Mouse (Mus musculus): ENCODE results near the gene Cdc42ep4. TPM values are rescaled to one million over a fixed set of nuclear protein-coding genes. Genes with fewer than 3 reads are reported as not detected.

The Cdc42ep4 gene
- polyA plus RNA-seq, 1 experiment from 2014 or later: 37.0 TPM

DNA sequence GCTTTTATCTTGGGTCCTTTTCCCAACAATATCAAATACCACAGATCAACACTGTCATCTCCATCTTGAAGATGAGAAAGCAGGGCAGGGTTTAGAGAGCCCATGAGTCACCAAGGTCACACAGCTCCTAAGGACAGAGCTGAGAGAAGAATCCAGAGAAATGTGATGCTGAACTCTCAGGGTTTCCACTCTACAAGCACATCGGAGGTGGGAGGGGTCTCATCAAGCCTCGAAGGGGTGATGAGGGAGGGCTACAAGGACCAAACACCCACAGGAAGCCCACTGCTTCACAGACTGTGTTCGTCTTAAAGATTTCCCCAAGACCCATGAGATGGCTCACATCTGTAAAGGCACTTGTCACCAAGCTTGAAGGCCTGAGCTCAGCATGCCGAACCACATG, 5.7 kb downstream of the Cdc42ep4 start:
- H3K36me3 ChIP-seq (ENCODE audit: control insufficient read depth, insufficient read depth, low read length): no peaks in the 10 kb centered on the region
- 84% methylated on average over 4 of the region's 4 CpGs for WGBS
- peaks cover 24% of the 10 kb centered on the region for H3K4me1 ChIP-seq (ENCODE audit: control insufficient read depth, insufficient read depth, low read length)

DNA sequence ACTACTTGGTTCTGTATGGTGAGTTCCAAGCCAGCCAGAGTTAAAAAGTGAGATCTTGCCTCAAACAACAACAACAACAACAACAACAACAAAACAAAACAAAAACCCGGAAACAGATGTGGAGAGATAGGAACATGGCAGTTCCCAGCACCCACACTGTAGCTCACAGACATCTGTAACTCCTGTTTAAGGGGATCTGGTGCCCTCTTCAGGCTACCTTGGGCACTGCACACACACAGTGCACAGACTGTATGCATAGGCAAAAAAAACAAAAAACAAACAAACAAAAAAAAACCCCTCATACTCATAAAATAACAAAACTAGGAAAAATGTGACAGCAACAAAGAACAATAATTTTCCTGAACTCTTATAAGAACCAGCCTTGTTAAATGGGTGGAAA, 8.7 kb downstream of the Cdc42ep4 start:
- Histone ChIP-seq H3K4me2 (ENCODE audit: low read depth, low read length) (no peak overlapping the region), H3K9me3 (ENCODE audit: control insufficient read depth, low read length) (no peaks in the 10 kb centered on the region), H3K9ac (replicated peaks; ENCODE audit: low read depth, low read length) (no peak overlapping the region), H3K27me3 (ENCODE audit: control insufficient read depth, insufficient read depth, low read length) (no peaks in the 10 kb centered on the region), H3K4me3 (ENCODE audit: low read depth, low read length) (no peak overlapping the region), H3K27ac (ENCODE audit: low read depth, low read length) (no peak overlapping the region), H3K36me3 (ENCODE audit: control insufficient read depth, insufficient read depth, low read length) (no peaks in the 10 kb centered on the region), H3K4me1 (ENCODE audit: control insufficient read depth, insufficient read depth, low read length) (peaks cover 9% of the 10 kb centered on the region)
- WGBS: 93% methylated on average over 1 of the region's 1 CpGs
- no peak for ATAC-seq (ENCODE audit: low read depth)

More for the DNA sequence above, 5.7 kb downstream of the Cdc42ep4 start:
- H3K4me2 ChIP-seq (ENCODE audit: low read depth, low read length): no peak overlapping the region
- H3K27ac ChIP-seq (ENCODE audit: low read depth, low read length): no peak overlapping the region
- H3K9ac ChIP-seq (replicated peaks; ENCODE audit: low read depth, low read length): no peak overlapping the region
- no peaks in the 10 kb centered on the region for H3K27me3 ChIP-seq (ENCODE audit: control insufficient read depth, insufficient read depth, low read length)
- H3K4me3 ChIP-seq (ENCODE audit: low read depth, low read length): no peak overlapping the region
- H3K9me3 ChIP-seq (ENCODE audit: control insufficient read depth, low read length): no peaks in the 10 kb centered on the region
- ATAC-seq (ENCODE audit: low read depth): no peak

DNA sequence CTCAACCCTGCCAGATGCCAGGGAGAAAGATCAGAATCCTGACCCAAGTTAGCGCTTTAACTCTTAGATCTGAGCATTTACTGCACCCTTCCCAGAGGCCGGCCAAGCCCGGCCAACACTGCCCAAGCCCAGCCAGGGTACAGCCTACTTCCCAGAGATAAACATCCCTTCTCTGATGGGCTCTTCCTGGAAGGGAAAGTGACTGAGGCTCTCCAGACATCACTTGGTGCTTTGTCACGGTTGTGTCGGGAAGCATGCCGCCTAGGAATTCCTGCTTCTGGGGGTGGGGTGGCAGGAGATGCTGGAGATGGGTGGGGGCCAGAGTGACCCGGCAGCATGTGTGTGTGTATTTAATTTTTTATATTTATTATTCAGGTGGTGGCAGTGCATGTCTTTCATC, 11.6 kb downstream of the Cdc42ep4 start:
- Histone ChIP-seq H3K4me3 (ENCODE audit: low read depth, low read length) (no peak overlapping the region), H3K27me3 (ENCODE audit: control insufficient read depth, insufficient read depth, low read length) (no peaks in the 10 kb centered on the region), H3K36me3 (ENCODE audit: control insufficient read depth, insufficient read depth, low read length) (no peaks in the 10 kb centered on the region), H3K4me2 (ENCODE audit: low read depth, low read length) (no peak overlapping the region), H3K9me3 (ENCODE audit: control insufficient read depth, low read length) (no peaks in the 10 kb centered on the region), H3K27ac (ENCODE audit: low read depth, low read length) (no peak overlapping the region), H3K9ac (replicated peaks; ENCODE audit: low read depth, low read length) (no peak overlapping the region), H3K4me1 (ENCODE audit: control insufficient read depth, insufficient read depth, low read length) (0 out of 2 replicates have a peak, but pooled peaks cover 6% of the 10 kb centered on the region)
- WGBS: 82% methylated on average over 7 of the region's 7 CpGs
- no peak for ATAC-seq (ENCODE audit: low read depth)

DNA sequence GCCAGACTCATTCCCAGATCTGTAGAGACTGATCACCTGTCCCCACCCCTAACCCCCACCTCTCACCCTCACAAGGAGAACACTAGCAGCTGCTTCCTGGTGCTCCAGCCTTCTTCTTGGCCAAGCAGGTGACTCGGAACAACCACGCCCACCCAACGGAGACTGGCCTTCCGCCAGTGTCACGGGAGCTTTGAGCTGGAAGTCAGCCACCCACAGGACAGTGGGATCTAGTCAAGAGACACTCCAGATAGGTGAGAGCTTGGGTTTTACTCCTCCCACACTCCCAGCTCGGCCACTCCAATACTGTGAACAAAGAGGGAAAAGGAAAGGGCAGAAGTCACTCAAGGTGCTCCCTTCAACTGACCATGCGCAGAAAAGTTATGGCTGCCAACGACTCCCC, 12.5 kb downstream of the Cdc42ep4 start:
- Histone ChIP-seq H3K36me3 (ENCODE audit: control insufficient read depth, insufficient read depth, low read length) (no peaks in the 10 kb centered on the region), H3K9ac (replicated peaks; ENCODE audit: low read depth, low read length) (no peak overlapping the region), H3K27me3 (ENCODE audit: control insufficient read depth, insufficient read depth, low read length) (no peaks in the 10 kb centered on the region), H3K4me1 (ENCODE audit: control insufficient read depth, insufficient read depth, low read length) (0 out of 2 replicates have a peak, but pooled peaks cover 8% of the 10 kb centered on the region), H3K27ac (ENCODE audit: low read depth, low read length) (no peak overlapping the region), H3K4me2 (ENCODE audit: low read depth, low read length) (no peak overlapping the region), H3K4me3 (ENCODE audit: low read depth, low read length) (no peak overlapping the region), H3K9me3 (ENCODE audit: control insufficient read depth, low read length) (no peaks in the 10 kb centered on the region)
- no peak for ATAC-seq (ENCODE audit: low read depth)
- 81% methylated on average over 8 of the region's 8 CpGs for WGBS

DNA sequence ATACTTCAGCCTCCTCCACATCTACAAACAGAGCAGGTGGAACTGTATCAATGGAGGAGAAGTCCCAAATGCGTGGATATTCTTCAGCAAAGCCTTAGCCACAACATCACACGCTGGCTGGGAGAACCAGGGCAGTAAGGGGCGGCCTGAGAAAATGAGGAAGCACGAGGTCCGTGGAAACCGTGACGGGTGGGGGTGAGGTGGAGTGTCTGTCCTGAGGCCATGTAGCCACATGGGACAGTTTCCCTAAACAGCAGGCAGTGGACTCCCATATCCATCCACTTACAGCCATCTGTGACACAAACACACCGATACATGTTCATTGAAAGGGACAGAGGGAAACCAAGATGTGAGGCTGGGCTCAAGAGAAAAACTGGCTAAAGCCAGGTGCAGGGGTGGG, 13.8 kb downstream of the Cdc42ep4 start:
- H3K36me3 ChIP-seq (ENCODE audit: control insufficient read depth, insufficient read depth, low read length): no peaks in the 10 kb centered on the region
- 58% methylated on average over 8 of the region's 8 CpGs for WGBS
- no peaks in the 10 kb centered on the region for H3K27me3 ChIP-seq (ENCODE audit: control insufficient read depth, insufficient read depth, low read length)
- no peak overlapping the region for H3K9ac ChIP-seq (replicated peaks; ENCODE audit: low read depth, low read length)
- no peak overlapping the region for H3K4me2 ChIP-seq (ENCODE audit: low read depth, low read length)
- H3K27ac ChIP-seq (ENCODE audit: low read depth, low read length): no peak overlapping the region
- ATAC-seq (ENCODE audit: low read depth): no peak
- no peaks in the 10 kb centered on the region for H3K9me3 ChIP-seq (ENCODE audit: control insufficient read depth, low read length)
- 0 out of 2 replicates have a peak, but pooled peaks cover 8% of the 10 kb centered on the region for H3K4me1 ChIP-seq (ENCODE audit: control insufficient read depth, insufficient read depth, low read length)
- H3K4me3 ChIP-seq (ENCODE audit: low read depth, low read length): no peak overlapping the region

DNA sequence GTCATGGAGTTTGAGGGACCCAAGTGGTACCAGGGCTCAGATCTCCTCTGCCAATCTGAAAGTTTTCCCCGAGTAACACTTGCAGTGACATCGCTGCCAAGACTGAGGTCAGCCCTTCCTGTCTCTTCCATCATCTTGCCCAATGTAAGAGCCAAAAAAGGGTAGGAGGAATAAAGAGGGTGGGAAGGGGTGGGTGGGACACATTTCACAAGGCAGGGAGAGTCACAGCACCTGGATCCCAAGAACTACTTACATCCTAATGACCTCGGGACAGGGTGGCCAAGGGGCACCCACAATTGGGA, 14.2 kb downstream of the Cdc42ep4 start:
- Histone ChIP-seq H3K4me3 (ENCODE audit: low read depth, low read length) (no peak overlapping the region), H3K4me2 (ENCODE audit: low read depth, low read length) (no peak overlapping the region), H3K9me3 (ENCODE audit: control insufficient read depth, low read length) (no peaks in the 10 kb centered on the region), H3K27ac (ENCODE audit: low read depth, low read length) (no peak overlapping the region), H3K27me3 (ENCODE audit: control insufficient read depth, insufficient read depth, low read length) (no peaks in the 10 kb centered on the region), H3K9ac (replicated peaks; ENCODE audit: low read depth, low read length) (no peak overlapping the region), H3K36me3 (ENCODE audit: control insufficient read depth, insufficient read depth, low read length) (no peaks in the 10 kb centered on the region), H3K4me1 (ENCODE audit: control insufficient read depth, insufficient read depth, low read length) (0 out of 2 replicates have a peak, but pooled peaks cover 8% of the 10 kb centered on the region)
- whole genome bisulfite sequencing: 91% methylated on average over 3 of the region's 3 CpGs
- no peak for ATAC-seq (ENCODE audit: low read depth)

DNA sequence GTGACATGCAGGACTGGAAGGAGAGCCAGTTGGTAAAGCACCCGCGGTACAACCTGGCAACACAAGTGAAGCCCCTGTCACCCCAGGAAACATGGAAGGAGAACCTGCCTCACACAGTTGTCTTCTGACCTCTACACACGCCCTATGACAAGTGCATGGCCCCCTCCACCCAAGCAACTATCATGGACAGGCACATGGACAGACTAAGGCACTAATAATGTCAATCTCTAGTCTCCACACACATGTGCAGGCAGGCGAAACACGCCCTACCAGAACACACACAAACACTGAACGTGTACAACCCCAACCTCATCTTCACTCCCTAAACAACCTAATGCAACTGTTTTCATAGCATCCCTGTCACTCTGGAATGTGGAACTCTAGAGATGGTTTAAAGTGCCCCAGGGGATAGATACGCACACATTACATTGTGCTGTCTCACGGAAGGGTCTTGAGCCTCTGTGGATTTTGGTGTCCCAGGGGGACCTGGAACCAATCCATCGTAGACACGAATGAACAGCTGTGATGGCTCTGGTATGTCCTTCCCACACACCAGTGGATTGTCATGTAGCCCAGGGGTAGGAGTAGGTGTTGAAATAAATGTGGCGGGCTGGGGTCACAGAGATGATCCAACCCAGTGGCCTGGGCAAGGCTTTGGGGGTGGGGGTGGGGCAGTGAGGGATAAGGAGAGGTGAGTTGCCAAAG, 14.7 kb downstream of the Cdc42ep4 start:
- WGBS: 71% methylated on average over 11 of the region's 11 CpGs
- 0 out of 2 replicates have a peak, but pooled peaks cover 8% of the 10 kb centered on the region for H3K4me1 ChIP-seq (ENCODE audit: control insufficient read depth, insufficient read depth, low read length)
- H3K36me3 ChIP-seq (ENCODE audit: control insufficient read depth, insufficient read depth, low read length): no peaks in the 10 kb centered on the region
- no peak for ATAC-seq (ENCODE audit: low read depth)
- no peak overlapping the region for H3K4me3 ChIP-seq (ENCODE audit: low read depth, low read length)
- no peaks in the 10 kb centered on the region for H3K9me3 ChIP-seq (ENCODE audit: control insufficient read depth, low read length)
- no peaks in the 10 kb centered on the region for H3K27me3 ChIP-seq (ENCODE audit: control insufficient read depth, insufficient read depth, low read length)
- H3K27ac ChIP-seq (ENCODE audit: low read depth, low read length): no peak overlapping the region
- H3K4me2 ChIP-seq (ENCODE audit: low read depth, low read length): no peak overlapping the region
- H3K9ac ChIP-seq (replicated peaks; ENCODE audit: low read depth, low read length): no peak overlapping the region

DNA sequence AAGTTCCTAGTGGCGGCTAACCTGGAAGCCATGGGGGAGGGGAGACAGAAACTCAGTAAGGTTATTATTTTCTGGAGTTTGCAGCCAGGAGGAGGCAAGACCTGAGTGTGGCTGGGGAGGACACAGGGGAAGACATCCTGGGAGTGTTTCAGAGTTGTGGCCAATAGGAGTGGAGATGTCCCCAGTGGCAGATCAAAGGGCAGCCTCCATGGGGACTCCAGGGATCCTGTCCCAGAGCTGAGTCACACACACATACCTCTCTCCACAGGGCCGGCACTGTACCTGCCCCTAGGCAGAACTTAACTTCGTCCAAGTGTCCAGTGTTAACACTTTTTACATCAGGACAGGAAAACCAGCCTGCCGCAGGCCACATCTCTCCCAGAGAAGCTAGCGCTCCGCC, 16.5 kb downstream of the Cdc42ep4 start:
- H3K4me3 ChIP-seq (ENCODE audit: low read depth, low read length): no peak overlapping the region
- ATAC-seq (ENCODE audit: low read depth): no peak
- no peaks in the 10 kb centered on the region for H3K36me3 ChIP-seq (ENCODE audit: control insufficient read depth, insufficient read depth, low read length)
- WGBS: 80% methylated on average over 6 of the region's 6 CpGs
- 0 out of 2 replicates have a peak, but pooled peaks cover 8% of the 10 kb centered on the region for H3K4me1 ChIP-seq (ENCODE audit: control insufficient read depth, insufficient read depth, low read length)
- H3K27ac ChIP-seq (ENCODE audit: low read depth, low read length): no peak overlapping the region
- H3K9me3 ChIP-seq (ENCODE audit: control insufficient read depth, low read length): no peaks in the 10 kb centered on the region
- H3K4me2 ChIP-seq (ENCODE audit: low read depth, low read length): no peak overlapping the region
- H3K27me3 ChIP-seq (ENCODE audit: control insufficient read depth, insufficient read depth, low read length): no peaks in the 10 kb centered on the region
- H3K9ac ChIP-seq (replicated peaks; ENCODE audit: low read depth, low read length): no peak overlapping the region

DNA sequence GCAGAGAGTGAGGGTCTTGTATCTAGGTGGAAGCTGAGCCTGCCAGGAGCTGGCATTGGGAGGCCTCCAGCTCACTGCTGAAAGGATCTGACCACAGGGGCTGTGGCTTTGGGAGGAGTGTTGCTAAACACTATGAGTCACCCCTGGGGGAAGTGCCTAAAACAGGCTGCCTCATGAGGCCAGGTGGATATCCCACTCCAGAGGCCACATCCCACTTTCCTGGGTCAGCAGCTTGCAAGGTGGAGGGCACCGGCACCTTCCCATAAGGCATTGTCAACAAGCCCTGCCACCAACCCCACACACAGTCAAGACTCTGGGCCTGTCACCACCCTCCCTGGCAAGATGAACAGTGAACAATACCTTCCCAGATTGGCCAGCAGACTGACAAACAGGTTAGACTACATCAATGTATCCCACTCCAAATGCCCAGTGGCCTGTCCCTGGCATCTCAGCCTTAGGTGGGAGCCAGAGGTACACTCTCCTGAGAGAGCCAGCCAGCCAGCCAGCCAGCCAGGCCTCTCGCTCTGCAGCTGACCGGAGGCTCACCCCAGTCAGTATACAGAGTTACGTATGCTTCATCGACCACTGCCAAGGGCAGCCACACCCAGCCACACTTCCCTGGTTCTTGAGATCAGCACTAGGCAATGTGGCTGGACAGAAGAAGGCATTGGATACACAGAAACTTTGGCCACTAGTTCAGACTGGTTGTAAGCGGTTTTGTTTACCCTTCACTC, 17.9 kb downstream of the Cdc42ep4 start:
- Histone ChIP-seq H3K4me3 (ENCODE audit: low read depth, low read length) (no peak overlapping the region), H3K4me1 (ENCODE audit: control insufficient read depth, insufficient read depth, low read length) (0 out of 2 replicates have a peak, but pooled peaks cover 8% of the 10 kb centered on the region), H3K9ac (replicated peaks; ENCODE audit: low read depth, low read length) (no peak overlapping the region), H3K9me3 (ENCODE audit: control insufficient read depth, low read length) (no peaks in the 10 kb centered on the region), H3K4me2 (ENCODE audit: low read depth, low read length) (no peak overlapping the region), H3K27me3 (ENCODE audit: control insufficient read depth, insufficient read depth, low read length) (no peaks in the 10 kb centered on the region), H3K36me3 (ENCODE audit: control insufficient read depth, insufficient read depth, low read length) (no peaks in the 10 kb centered on the region; the same call in none of the 2 replicates), H3K27ac (ENCODE audit: low read depth, low read length) (no peak overlapping the region)
- ATAC-seq (ENCODE audit: low read depth): no peak
- WGBS: 48% methylated on average over 6 of the region's 6 CpGs

Measured in neural tube, embryonic 14.5 days (tissue).